Mouse (Mus musculus) left cerebral cortex, postnatal 4 days (tissue): ENCODE results near the gene Gm11938. TPM values are rescaled to one million over a fixed set of nuclear protein-coding genes. Genes with fewer than 3 reads are reported as not detected.

Source experiments
- DNase-seq: peaks from one replicate; pipeline ENCODE4 v3.0.0-alpha.2; 2022
- intact Hi-C: fragments of 180-260 bp; cut with DNase I; formaldehyde crosslinking; loops from one replicate; pipeline ENCODE4 v1.15.1; 2025
- total RNA-seq, 2 experiments: library from RNA; stranded (reverse); gene quantifications; 2 replicates each; pipeline ENCODE4 v1.2.3; 2021

Gm11938 gene
- total RNA-seq, 2 experiments from 2014 or later = not detected

DNA sequence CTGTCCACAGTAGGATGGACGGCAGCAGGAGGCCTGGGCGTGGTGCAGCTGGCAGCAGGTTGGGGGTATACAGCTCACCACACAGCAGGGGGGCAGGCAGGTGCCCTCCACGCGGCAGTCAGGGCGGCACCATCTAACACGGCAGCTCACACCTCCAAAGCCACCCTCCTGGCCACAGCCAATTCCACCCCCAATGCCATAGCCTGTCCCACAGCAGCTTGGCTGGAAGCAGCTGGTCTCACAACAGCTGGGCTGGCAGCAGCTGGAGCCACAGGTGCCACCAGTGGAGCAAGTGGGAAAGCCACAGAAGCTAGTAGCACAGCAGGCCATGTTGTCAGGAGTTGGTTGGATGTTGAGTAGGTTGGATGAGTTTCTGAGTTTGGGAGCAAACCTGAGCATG, 22.5 kb downstream of the Gm11938 start, which contains the start of gene Krtap1-5:
Gene Krtap1-5, minus strand, starts transcription at position 381 of the 400 bp plus-strand sequence.
- DNase-seq = no peak
- intact Hi-C loops = no loop called here

DNA sequence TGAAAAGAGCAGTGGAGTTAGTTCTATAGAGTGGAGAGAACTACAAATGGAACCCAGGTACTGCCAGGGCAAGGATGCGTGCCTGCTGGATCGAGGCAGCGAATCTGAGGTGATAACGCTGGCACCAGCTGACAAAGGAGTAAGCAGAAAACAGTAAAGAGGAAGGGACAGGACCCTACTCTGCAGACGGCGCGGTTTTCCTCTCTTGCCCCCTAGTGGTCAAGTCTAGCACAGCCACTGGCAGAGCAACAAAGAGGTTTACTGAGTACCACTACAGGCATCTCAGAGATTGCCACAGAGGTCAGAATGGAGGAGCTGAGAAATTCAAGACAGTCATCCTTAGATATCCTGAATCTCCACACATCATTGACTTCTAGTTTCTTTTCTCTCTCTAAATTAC, 29.0 kb downstream of the Gm11938 start:
- intact Hi-C loops = no loop called here
- DNase-seq = peak; percentile 78

DNA sequence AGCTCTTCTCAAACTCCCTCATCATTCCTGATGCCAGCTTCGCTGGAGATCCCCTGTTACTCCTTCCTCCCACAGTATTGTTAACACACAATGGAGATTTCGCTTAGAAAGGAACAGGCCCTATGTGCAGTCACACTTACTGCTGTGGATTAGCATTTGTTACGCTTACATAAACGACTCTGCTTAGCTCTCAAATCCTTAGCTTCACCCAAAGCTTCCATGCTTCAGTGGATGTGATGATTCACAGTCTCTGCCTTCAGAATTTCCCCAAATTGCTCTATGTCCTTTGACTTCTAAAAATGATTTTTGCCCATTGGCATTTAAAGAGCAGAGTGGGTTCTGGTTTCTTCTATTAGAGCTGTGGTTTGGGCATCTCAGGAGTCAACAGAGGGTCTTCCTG, 29.9 kb downstream of the Gm11938 start:
- no peak for DNase-seq
- intact Hi-C loops = no loop called here

DNA sequence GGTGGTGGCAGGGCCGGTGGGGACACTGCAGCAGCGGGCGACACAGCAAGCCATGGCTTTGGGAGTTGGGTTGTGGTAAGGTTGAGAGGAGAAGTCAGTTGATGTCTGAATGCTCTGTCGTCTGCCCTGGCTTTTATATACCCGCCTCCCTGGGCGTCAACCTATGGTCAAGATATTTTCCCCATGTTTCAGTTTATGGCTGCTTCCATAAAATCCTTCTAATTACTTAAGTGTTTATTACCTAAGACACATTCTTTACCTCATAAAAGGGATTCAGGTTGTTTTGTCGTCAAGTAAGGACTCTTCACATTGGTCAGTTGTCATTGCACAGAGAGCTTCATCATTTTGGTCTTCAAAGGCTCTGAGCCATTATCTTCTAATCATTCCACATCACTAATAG, 36.6 kb downstream of the Gm11938 start, which contains the start of gene Krtap3-1:
Gene Krtap3-1, minus strand, starts transcription at position 101 of the 400 bp plus-strand sequence.
- intact Hi-C loops = no loop called here
- DNase-seq = no peak

DNA sequence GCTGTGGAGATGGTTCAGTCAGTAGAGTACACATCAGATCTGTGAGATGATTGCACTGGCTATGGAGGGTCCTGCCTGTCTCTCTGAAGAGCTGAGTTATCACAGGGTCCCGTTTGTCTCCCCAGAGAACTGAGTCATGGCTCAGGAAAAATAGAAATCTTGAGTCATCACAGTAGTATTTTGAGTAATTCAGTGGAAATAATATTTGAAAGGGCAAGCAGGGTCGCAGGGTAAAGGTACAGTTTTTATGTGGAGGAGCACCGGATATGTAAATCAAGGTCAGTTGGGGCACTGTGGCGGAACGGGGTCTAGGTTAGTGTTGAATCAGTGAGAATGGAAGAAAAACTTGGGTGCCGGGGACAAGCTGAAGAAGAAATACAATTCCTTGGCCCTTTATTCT, 40.5 kb downstream of the Gm11938 start:
- intact Hi-C loops = no loop called here
- DNase-seq = no peak

DNA sequence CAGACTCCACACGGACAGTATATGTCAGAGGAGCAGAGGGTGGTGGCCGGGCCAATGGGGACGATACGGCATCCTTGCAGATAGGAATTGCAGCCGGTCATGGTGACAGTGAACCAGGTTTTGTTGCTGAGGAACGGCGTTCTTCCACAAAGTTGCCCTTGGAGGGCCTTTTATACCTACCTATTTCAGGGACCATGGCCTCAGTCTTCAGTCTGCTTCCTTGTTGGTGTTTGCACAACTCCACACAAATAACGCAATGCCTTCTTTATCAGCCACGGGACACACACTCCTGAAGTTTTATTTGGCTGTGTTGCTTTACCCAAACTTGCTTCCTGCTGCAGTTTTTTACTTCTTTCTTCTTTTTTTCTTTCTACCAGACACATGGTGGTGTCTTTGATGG, 43.7 kb downstream of the Gm11938 start, which contains the start of gene Gm11939:
Gene Gm11939, minus strand, starts transcription at position 101 of the 400 bp plus-strand sequence.
- no peak for DNase-seq
- intact Hi-C loops = no loop called here

DNA sequence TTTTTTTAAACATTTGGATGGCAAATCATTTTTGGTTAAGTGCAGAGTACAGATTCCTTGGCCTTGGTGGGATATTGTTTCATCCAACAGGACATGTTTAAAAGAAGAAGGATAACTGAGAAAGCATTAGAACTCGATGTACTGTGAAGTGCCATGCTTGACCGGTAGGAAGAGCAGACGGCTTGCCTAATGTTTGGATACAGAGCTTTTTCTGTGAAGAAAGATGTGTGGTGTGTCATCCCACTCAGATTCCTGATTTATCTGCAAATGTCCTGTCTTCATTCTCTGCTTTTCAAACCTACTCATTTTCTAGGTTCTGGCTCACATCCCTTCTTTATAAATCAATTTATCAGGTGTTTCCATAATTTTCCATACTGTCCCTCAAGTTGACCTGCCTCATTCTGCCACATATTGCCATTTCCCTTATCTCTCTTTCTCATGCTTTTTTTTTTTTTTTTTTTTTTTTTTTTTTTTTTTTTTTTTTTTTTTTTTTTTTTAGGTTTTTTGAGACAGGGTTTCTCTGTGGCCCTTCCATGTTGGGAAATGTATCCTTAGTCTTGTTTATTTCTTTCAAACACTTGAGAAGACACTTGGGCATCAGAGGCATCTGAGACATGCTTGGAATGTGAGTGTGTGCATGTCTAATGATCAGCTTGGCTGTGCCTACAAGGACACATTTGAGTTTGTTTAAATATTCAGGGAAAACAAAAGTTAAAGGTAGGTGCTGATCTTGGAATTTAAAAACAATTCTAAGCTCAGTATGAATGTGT, 44.9 kb downstream of the Gm11938 start:
- intact Hi-C loops = no loop called here
- DNase-seq = no peak

DNA sequence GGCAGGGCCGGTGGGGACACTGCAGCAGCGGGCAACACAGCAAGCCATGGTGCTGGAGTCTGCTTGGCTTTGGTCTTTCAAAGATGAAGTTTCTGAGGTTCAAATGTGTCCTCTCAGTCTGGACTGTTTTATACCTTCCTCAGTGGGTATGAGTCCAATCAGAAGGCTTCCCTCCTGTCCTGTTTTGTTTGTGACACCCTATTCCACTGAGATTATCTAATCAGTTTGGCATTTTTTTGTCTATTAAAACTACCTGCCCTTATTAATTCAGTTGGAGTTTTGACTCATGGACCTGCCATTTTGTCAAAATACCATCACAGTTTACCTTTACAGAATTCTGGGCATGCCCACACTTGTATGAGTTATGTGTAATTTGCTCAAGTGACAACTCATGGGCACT, 46.4 kb downstream of the Gm11938 start, which contains the start of gene Krtap3-2:
Gene Krtap3-2, minus strand, starts transcription at position 101 of the 400 bp plus-strand sequence.
- intact Hi-C loops = no loop called here
- DNase-seq = no peak

DNA sequence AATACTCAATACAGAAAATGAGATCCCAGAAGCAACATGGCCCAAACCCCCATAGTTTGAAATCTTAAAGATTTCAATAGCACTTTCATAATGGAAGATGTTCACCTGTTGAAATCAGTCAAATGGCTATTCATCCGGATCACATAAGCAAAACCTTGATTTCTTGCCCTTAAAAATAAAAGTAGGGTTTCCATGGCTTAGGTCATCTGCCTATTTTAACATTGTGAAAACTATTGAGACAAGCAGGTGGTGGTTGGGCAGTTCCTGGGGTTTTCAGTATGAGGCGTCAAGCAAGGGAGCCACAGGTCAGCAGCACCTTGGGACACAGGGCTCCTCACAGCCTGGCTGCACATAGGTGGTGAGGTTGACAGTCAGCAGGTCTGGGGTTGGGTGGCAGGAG, 46.9 kb downstream of the Gm11938 start:
- DNase-seq = no peak
- intact Hi-C loops = no loop called here

Other genes starting within 250 kb of the Gm11938 start
- gene Krt28, start 228.4 kb downstream of the Gm11938 start, total RNA-seq = not detected
- gene Krt10, start 213.9 kb downstream of the Gm11938 start, total RNA-seq = 10 to 100 TPM in 1 of 2 experiments, 1 to 10 TPM in 1; 9.5 to 12.3 TPM
- gene Krt12, start 181.0 kb downstream of the Gm11938 start, total RNA-seq = 1 to 10 TPM; 1.2 to 1.7 TPM
- not detected for gene Krt20, start 165.2 kb downstream of the Gm11938 start, total RNA-seq
- not detected for gene Krt23, start 110.2 kb downstream of the Gm11938 start, total RNA-seq
- gene Krt39, start 82.0 kb downstream of the Gm11938 start, total RNA-seq = not detected
- gene Krt40, start 60.1 kb downstream of the Gm11938 start, total RNA-seq = not detected
- gene Krtap3-3, start 52.4 kb downstream of the Gm11938 start, total RNA-seq = not detected
- gene Krtap3-2, start 46.5 kb downstream of the Gm11938 start, total RNA-seq = not detected
- not detected for gene Gm11939, start 43.8 kb downstream of the Gm11938 start, total RNA-seq
- gene Krtap3-1, start 36.7 kb downstream of the Gm11938 start, total RNA-seq = not detected
- not detected for gene Krtap1-5, start 22.3 kb downstream of the Gm11938 start, total RNA-seq
- gene Krtap1-4, start 19.7 kb downstream of the Gm11938 start, total RNA-seq = not detected
- gene Krtap1-3, start 12.0 kb downstream of the Gm11938 start, total RNA-seq = not detected
- not detected for gene Krtap9-3, start 5.2 kb downstream of the Gm11938 start, total RNA-seq
- gene Gm11937, start 6.9 kb upstream of the Gm11938 start, total RNA-seq = not detected
- not detected for gene Krtap2-4, start 11.5 kb upstream of the Gm11938 start, total RNA-seq
- gene Gm11562, start 17.1 kb upstream of the Gm11938 start, total RNA-seq = not detected
- gene Krtap4-1, start 24.9 kb upstream of the Gm11938 start, total RNA-seq = not detected
- gene Krtap4-2, start 31.8 kb upstream of the Gm11938 start, total RNA-seq = not detected
- not detected for gene Krtap4-7, start 40.8 kb upstream of the Gm11938 start, total RNA-seq
- gene Gm11555, start 46.9 kb upstream of the Gm11938 start, total RNA-seq = not detected
- not detected for gene Gm11563, start 55.7 kb upstream of the Gm11938 start, total RNA-seq
- gene Krtap4-6, start 62.7 kb upstream of the Gm11938 start, total RNA-seq = not detected
- gene Gm14190, start 87.4 kb upstream of the Gm11938 start, total RNA-seq = not detected
- gene Gm14180, start 131.0 kb upstream of the Gm11938 start, total RNA-seq = not detected
- gene Gm11595, start 169.6 kb upstream of the Gm11938 start, total RNA-seq = not detected
- gene Krtap4-8, start 177.4 kb upstream of the Gm11938 start, total RNA-seq = not detected
- gene Krtap4-9, start 181.9 kb upstream of the Gm11938 start, total RNA-seq = not detected
- not detected for gene Gm11596, start 190.2 kb upstream of the Gm11938 start, total RNA-seq
- gene Gm11569, start 195.6 kb upstream of the Gm11938 start, total RNA-seq = not detected
- not detected for gene Gm11554, start 201.1 kb upstream of the Gm11938 start, total RNA-seq
- not detected for gene Krtap4-13, start 206.6 kb upstream of the Gm11938 start, total RNA-seq
- not detected for gene Gm11564, start 212.4 kb upstream of the Gm11938 start, total RNA-seq
- gene 2300003K06Rik, start 234.8 kb upstream of the Gm11938 start, total RNA-seq = not detected
- gene Krtap4-16, start 248.3 kb upstream of the Gm11938 start, total RNA-seq = not detected